Mouse (Mus musculus) CH12.LX (cell line): ENCODE measurements around the gene Baiap2l1.

Experiments used
- CHD1 ChIP-seq: IDR thresholded peaks from 2 replicates; pipeline ENCODE4 v1.6.1; 2012; ENCODE audit warnings: low read depth, low read length, improper control_type of control experiment, inconsistent platforms
- CTCF ChIP-seq, 2 experiments: IDR thresholded peaks in 1 of 2; conservative IDR thresholded peaks in 1 of 2; 2 replicates each; pipeline ENCODE4 v1.5.1; 2011 to 2012; ENCODE audit warnings: low read depth in 2 of 2, low read length in 2 of 2, improper control_type of control experiment in 1 of 2, inconsistent platforms in 1 of 2, mild to moderate bottlenecking in 1 of 2, moderate library complexity in 1 of 2
- E2F4 ChIP-seq: IDR thresholded peaks from 2 replicates; pipeline ENCODE4 v1.6.1; 2011; ENCODE audit warnings: low read depth, low read length, improper control_type of control experiment; ENCODE audit not compliant: insufficient replicate concordance
- ELF1 ChIP-seq: IDR thresholded peaks from 2 replicates; pipeline ENCODE4 v1.6.1; 2014; ENCODE audit warnings: low read depth, mild to moderate bottlenecking, inconsistent platforms, low read length, improper control_type of control experiment
- EP300 ChIP-seq: IDR thresholded peaks from 2 replicates; pipeline ENCODE4 v1.6.1; 2011; ENCODE audit warnings: low read length, improper control_type of control experiment
- JUN ChIP-seq: IDR thresholded peaks from 2 replicates; pipeline ENCODE4 v1.6.1; 2011; ENCODE audit warnings: low read depth, mild to moderate bottlenecking, low read length, improper control_type of control experiment, moderate library complexity; ENCODE audit not compliant: insufficient read depth
- MAFK ChIP-seq: IDR thresholded peaks from 2 replicates; pipeline ENCODE4 v1.6.1; 2011; ENCODE audit warnings: low read length, improper control_type of control experiment; ENCODE audit not compliant: insufficient replicate concordance
- MAX ChIP-seq: IDR thresholded peaks from 2 replicates; pipeline ENCODE4 v1.6.1; 2011; ENCODE audit warnings: low read length, improper control_type of control experiment
- NELFE ChIP-seq: IDR thresholded peaks from 2 replicates; pipeline ENCODE4 v1.6.1; 2011; ENCODE audit warnings: low read depth, low read length, improper control_type of control experiment
- POLR2A ChIP-seq: IDR thresholded peaks from 2 replicates; pipeline ENCODE4 v1.6.1; 2011; ENCODE audit warnings: low read depth, mild to moderate bottlenecking, improper control_type of control experiment, low read length
- POLR2AphosphoS2 ChIP-seq: IDR thresholded peaks from 2 replicates; pipeline ENCODE4 v1.6.1; 2011; ENCODE audit warnings: low read depth, low read length, improper control_type of control experiment
- TBP ChIP-seq: conservative IDR thresholded peaks from 2 replicates; pipeline ENCODE4 v1.6.1; 2011; ENCODE audit warnings: low read depth, low read length, improper control_type of control experiment
- USF1 ChIP-seq: IDR thresholded peaks from 2 replicates; pipeline ENCODE4 v1.6.1; 2014; ENCODE audit warnings: low read depth, mild to moderate bottlenecking, inconsistent platforms, low read length, improper control_type of control experiment
- ZMIZ1 ChIP-seq: IDR thresholded peaks from 2 replicates; pipeline ENCODE4 v1.6.1; 2012; ENCODE audit warnings: low read depth, mild to moderate bottlenecking, inconsistent platforms, low read length, improper control_type of control experiment

DNA sequence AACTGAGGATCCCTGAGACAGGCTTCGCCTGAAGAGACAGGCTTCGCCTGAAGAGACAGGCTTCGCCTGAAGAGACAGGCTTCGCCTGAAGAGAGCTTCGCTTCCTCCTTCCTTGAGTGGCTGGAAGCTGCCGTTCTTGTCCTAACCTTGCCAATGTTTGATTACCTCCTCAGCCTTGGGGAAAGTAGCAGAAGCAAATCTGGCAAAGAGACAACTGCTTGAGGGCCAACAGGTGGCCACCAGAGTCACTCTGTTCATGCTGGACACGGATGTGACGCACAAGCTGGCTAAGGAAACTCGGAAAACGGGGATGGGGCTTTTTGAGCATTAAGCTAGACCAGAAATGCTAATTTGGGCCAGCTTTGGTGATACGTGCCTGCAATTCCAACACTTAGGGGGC, 23.9 kb downstream of the Baiap2l1 start:
- TF ChIP-seq JUN: no peak
- no peak for TF ChIP-seq NELFE
- no peak for TF ChIP-seq TBP
- TF ChIP-seq POLR2AphosphoS2: no peak
- TF ChIP-seq MAFK: no peak
- TF ChIP-seq CTCF (conservative IDR thresholded peaks at IDR 0.05 in 1 of 2, IDR thresholded peaks at IDR 0.05 in 1 of 2; ENCODE audit: low read depth in 2 of 2, low read length in 2 of 2): no peak
- TF ChIP-seq POLR2A: no peak
- no peak for TF ChIP-seq E2F4
- TF ChIP-seq MAX: no peak
- no peak for TF ChIP-seq USF1
- TF ChIP-seq CHD1: no peak
- TF ChIP-seq ZMIZ1: no peak
- no peak for TF ChIP-seq ELF1
- TF ChIP-seq EP300: no peak
